12 mouse cellular contexts compared by ENCODE assay signal in the genomic region with DNA sequence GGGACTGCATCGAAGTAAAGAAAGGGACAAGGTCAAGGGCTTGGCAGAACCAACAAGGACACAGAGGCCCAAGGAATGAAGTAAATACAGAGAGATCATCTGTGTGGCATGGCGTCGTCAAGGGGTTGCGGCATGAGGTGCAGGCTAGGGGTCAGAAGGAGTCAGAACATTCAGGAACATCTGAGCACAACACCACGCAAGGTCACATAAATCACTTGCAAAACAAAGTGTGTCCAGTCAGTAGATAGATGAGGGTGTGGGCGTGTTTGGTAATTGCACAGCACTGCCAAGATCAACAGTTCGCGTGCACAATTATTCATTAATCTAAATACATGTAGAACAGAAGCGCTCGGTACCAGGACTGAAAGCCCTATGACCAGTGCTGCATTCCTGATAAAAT. TPM values are rescaled to one million over a fixed set of nuclear protein-coding genes. Genes with fewer than 3 reads are reported as not detected.
A peak's percentile ranks its signal among the peaks of the same experiment; 100 is the strongest.
DNase-seq lines count a peak whose midpoint lies in the region; ATAC-seq and TF ChIP-seq lines count a peak whose summit lies in the region.
"Had no signal": no experiment of that assay in that cellular context is flagged by ENCODE, and none has a peak within 500 bp of the region (broad histone marks: within the 10 kb centered on the region; RNA-seq: fewer than 3 reads in every experiment).

No protein-coding gene starts in this region.

- H3K27ac ChIP-seq in left cerebral cortex, adult 2 months, result peak overlapping the region; percentile 68
- H3K27ac ChIP-seq in hindbrain, embryonic 12.5 days, result no peak overlapping the region
- H3K27ac ChIP-seq: hindbrain, embryonic 14.5 days had no signal

- no peak for DNase-seq in left cerebral cortex, adult 2 months (ENCODE audit: extremely low spot score in 1 of 2, low spot score in 2 of 2)
- DNase-seq in left cerebral cortex, postnatal 36 days (ENCODE audit: low spot score in 2 of 2), result no peak
- peak; percentile 35 for DNase-seq in adrenal gland, postnatal 10 days
- DNase-seq in kidney, adult 11 months, result peak; percentile 86
- DNase-seq in lung, postnatal 10 days, result peak; percentile 15
- DNase-seq in cerebellum, postnatal 10 days, result no peak
- no peak for DNase-seq in cerebellum, postnatal 25 days
- DNase-seq: cerebellum, adult 2 months; gastrocnemius, postnatal 10 days; thymus, postnatal 14 days had no signal

- peaks cover 9% of the 10 kb centered on the region for H3K4me1 ChIP-seq in hindbrain, embryonic 12.5 days

- no peak for TF ChIP-seq CTCF in left cerebral cortex, adult 2 months (IDR thresholded peaks at IDR 0.05)

- H3K4me2 ChIP-seq in hindbrain, embryonic 12.5 days (replicated peaks), result no peak overlapping the region
- H3K4me2 ChIP-seq: hindbrain, embryonic 14.5 days had no signal

- H3K36me3 ChIP-seq in hindbrain, embryonic 12.5 days, result no peaks in the 10 kb centered on the region

- H3K4me3 ChIP-seq in left cerebral cortex, adult 2 months, result no peak overlapping the region
- H3K4me3 ChIP-seq in hindbrain, embryonic 12.5 days, result no peak overlapping the region

- H3K27me3 ChIP-seq in hindbrain, embryonic 12.5 days, result no peaks in the 10 kb centered on the region

- no peaks in the 10 kb centered on the region for H3K9me3 ChIP-seq in hindbrain, embryonic 12.5 days (replicated peaks)

- intact Hi-C loops in left cerebral cortex, adult 2 months (cut with DNase I), result loop anchor here (5.0 kb wide), 1 partner anchor 108 kb away; no protein-coding TSS in a partner anchor
- intact Hi-C loops in left cerebral cortex, postnatal 36 days (cut with DNase I), result no loop called here

- no peak for ATAC-seq in hindbrain, embryonic 12.5 days (ENCODE audit: low FRiP score)

- 91% methylated on average over 10 of the region's 10 CpGs for WGBS in hindbrain, embryonic 12.5 days

- no peak overlapping the region for H3K9ac ChIP-seq in hindbrain, embryonic 12.5 days
- H3K9ac ChIP-seq: hindbrain, embryonic 14.5 days had no signal

RNA-seq across cellular contexts. Expression of a gene that starts 52.0 kb away (rescaled TPM):
- under 1 TPM; 0.95 to 0.96 TPM for total RNA-seq in left cerebral cortex, adult 2 months (2021)
- under 1 TPM; 0.75 to 0.76 TPM for total RNA-seq in left cerebral cortex, postnatal 36 days (2021)
- total RNA-seq in adrenal gland, postnatal 10 days (2021), result under 1 TPM; 0.21 to 0.24 TPM
- 0.72 and 1.1 TPM in 2 replicates for polyA plus RNA-seq in hindbrain, embryonic 12.5 days (2016; fragmentation: Nextera tagmentation; extraction: Ambion mirVana)
- total RNA-seq: gastrocnemius, postnatal 10 days had no signal
- polyA plus RNA-seq: cerebellum, adult 2 months had no signal

Comparison
In these comparisons a context has a peak if more than half of its experiments do, and no peak if none do; other contexts are left out.
1. DNase-seq: peak in adrenal gland, postnatal 10 days (single experiment), kidney, adult 11 months (single experiment) and lung, postnatal 10 days (single experiment); none in left cerebral cortex, adult 2 months (0 of 2), left cerebral cortex, postnatal 36 days (0 of 2), cerebellum, postnatal 10 days (0 of 2) and cerebellum, postnatal 25 days (0 of 2).